ENCODE assay signal across 12 mouse cellular contexts in genomic region chr8:46851560-46851959, GRCm38 (mm10).
A peak's percentile ranks its signal among the peaks of the same experiment; 100 is the strongest.
DNase-seq lines count a peak whose midpoint lies in the region; ATAC-seq and TF ChIP-seq lines count a peak whose summit lies in the region.
"Had no signal": no experiment of that assay in that cellular context is flagged by ENCODE, and none has a peak within 500 bp of the region (broad histone marks: within the 10 kb centered on the region; RNA-seq: fewer than 3 reads in every experiment).

No protein-coding gene starts in this region.

- H3K9me3 ChIP-seq in lung, postnatal 0 days (ENCODE audit: low read length): no peaks in the 10 kb centered on the region
- no peaks in the 10 kb centered on the region for H3K9me3 ChIP-seq in kidney, postnatal 0 days (replicated peaks; ENCODE audit: low read length)
- no peaks in the 10 kb centered on the region for H3K9me3 ChIP-seq in neural tube, embryonic 15.5 days (replicated peaks)
- H3K9me3 ChIP-seq: limb, embryonic 12.5 days had no signal

- ATAC-seq in lung, postnatal 0 days: peak; percentile 45
- peak; percentile 45; the same call in 1 of the 2 replicates for ATAC-seq in kidney, postnatal 0 days (replicated peaks; ENCODE audit: low FRiP score, low read depth)
- ATAC-seq in neural tube, embryonic 15.5 days (ENCODE audit: low FRiP score): 0 out of 2 replicates have a peak, but pooled peaks have one; percentile 17
- no peak for ATAC-seq in CD4-positive, CD25-positive, alpha-beta regulatory T cell, adult 4 months
- ATAC-seq: hindbrain, embryonic 16.5 days had no signal

- H3K4me3 ChIP-seq in lung, postnatal 0 days (ENCODE audit: low read depth, low read length): no peak overlapping the region
- no peak overlapping the region for H3K4me3 ChIP-seq in lung, adult 2 months (replicated peaks; ENCODE audit: extremely low read depth, low read depth, low read length)
- H3K4me3 ChIP-seq in kidney, postnatal 0 days (replicated peaks; ENCODE audit: low read depth, low read length): no peak overlapping the region
- no peak overlapping the region for H3K4me3 ChIP-seq in neural tube, embryonic 15.5 days (replicated peaks)
- H3K4me3 ChIP-seq: limb, embryonic 12.5 days had no signal

- 55% methylated on average over 4 of the region's 4 CpGs for WGBS in lung, postnatal 0 days
- WGBS in lung, adult 2 months: 42% methylated on average over 4 of the region's 4 CpGs
- WGBS in kidney, postnatal 0 days: 27% methylated on average over 4 of the region's 4 CpGs
- 50% methylated on average over 4 of the region's 4 CpGs for whole genome bisulfite sequencing in neural tube, embryonic 15.5 days

- no peak overlapping the region for H3K4me2 ChIP-seq in lung, postnatal 0 days (replicated peaks; ENCODE audit: low read depth, low read length)
- H3K4me2 ChIP-seq in kidney, postnatal 0 days (ENCODE audit: low read length): no peak overlapping the region
- no peak overlapping the region for H3K4me2 ChIP-seq in neural tube, embryonic 15.5 days
- H3K4me2 ChIP-seq: limb, embryonic 12.5 days had no signal

- no peaks in the 10 kb centered on the region; the same call in 1 of the 2 replicates for H3K4me1 ChIP-seq in lung, postnatal 0 days (ENCODE audit: insufficient read depth, low read depth, low read length)
- peaks cover 22% of the 10 kb centered on the region for H3K4me1 ChIP-seq in lung, adult 2 months (ENCODE audit: control insufficient read depth, insufficient read depth, low read length)
- H3K4me1 ChIP-seq in kidney, postnatal 0 days (replicated peaks; ENCODE audit: insufficient read depth, low read length): peaks cover 6% of the 10 kb centered on the region; the same call in 1 of the 2 replicates
- peaks cover 5% of the 10 kb centered on the region; the same call in 1 of the 2 replicates for H3K4me1 ChIP-seq in neural tube, embryonic 15.5 days

- no peaks in the 10 kb centered on the region for H3K27me3 ChIP-seq in lung, postnatal 0 days (replicated peaks; ENCODE audit: insufficient read depth, low read length)
- H3K27me3 ChIP-seq in kidney, postnatal 0 days (ENCODE audit: insufficient read depth, low read length): no peaks in the 10 kb centered on the region
- H3K27me3 ChIP-seq in neural tube, embryonic 15.5 days (replicated peaks): no peaks in the 10 kb centered on the region
- H3K27me3 ChIP-seq: limb, embryonic 12.5 days had no signal

- peak; percentile 22 for DNase-seq in adrenal gland, adult 2 months
- no peak for DNase-seq in adrenal gland, postnatal 36 days
- peak; percentile 70 for DNase-seq in lung, postnatal 0 days (ENCODE audit: low spot score)
- DNase-seq in lung, adult 2 months: no peak
- DNase-seq in kidney, postnatal 0 days (ENCODE audit: low spot score): peak; percentile 89
- no peak for DNase-seq in gastrocnemius, postnatal 4 days (ENCODE audit: low spot score in 2 of 2)
- DNase-seq: cerebellum, adult 11 months; gastrocnemius, postnatal 25 days had no signal

- no peak for TF ChIP-seq POLR2A in lung, adult 2 months (IDR thresholded peaks at IDR 0.05; ENCODE audit: borderline replicate concordance, extremely low read depth, low read depth, low read length)

- no peak for TF ChIP-seq CTCF in lung, postnatal 0 days (IDR thresholded peaks at IDR 0.05)
- no peak for TF ChIP-seq CTCF in lung, adult 2 months (IDR thresholded peaks at IDR 0.05; ENCODE audit: insufficient read depth, low read length)
- no peak for TF ChIP-seq CTCF in kidney, postnatal 0 days (IDR thresholded peaks at IDR 0.05; ENCODE audit: low read depth)

- H3K9ac ChIP-seq in lung, postnatal 0 days (replicated peaks; ENCODE audit: low read depth): no peak overlapping the region
- H3K9ac ChIP-seq in kidney, postnatal 0 days (ENCODE audit: low read depth, low read length): no peak overlapping the region
- H3K9ac ChIP-seq in neural tube, embryonic 15.5 days (replicated peaks): no peak overlapping the region
- H3K9ac ChIP-seq: limb, embryonic 12.5 days had no signal

- TF ChIP-seq EP300 in lung, postnatal 0 days (IDR thresholded peaks at IDR 0.05): no peak

- H3K36me3 ChIP-seq in lung, postnatal 0 days (ENCODE audit: insufficient read depth, low read length): 0 out of 2 replicates have a peak, but pooled peaks cover 4% of the 10 kb centered on the region
- 0 out of 2 replicates have a peak, but pooled peaks cover 6% of the 10 kb centered on the region for H3K36me3 ChIP-seq in kidney, postnatal 0 days (ENCODE audit: insufficient read depth, low read length)
- no peaks in the 10 kb centered on the region for H3K36me3 ChIP-seq in neural tube, embryonic 15.5 days

- H3K27ac ChIP-seq in lung, postnatal 0 days (ENCODE audit: low read length): no peak overlapping the region
- H3K27ac ChIP-seq in kidney, postnatal 0 days: peak overlapping the region; percentile 40; the same call in 1 of the 2 replicates
- 0 out of 2 replicates have a peak overlapping the region, but pooled peaks have one; percentile 28 for H3K27ac ChIP-seq in neural tube, embryonic 15.5 days (replicated peaks)
- H3K27ac ChIP-seq: limb, embryonic 12.5 days had no signal

Comparison
In these comparisons a context has a peak if more than half of its experiments do, and no peak if none do; other contexts are left out.
1. DNase-seq: peak in adrenal gland, adult 2 months (single experiment), lung, postnatal 0 days (single experiment) and kidney, postnatal 0 days (single experiment); none in adrenal gland, postnatal 36 days (0 of 2), lung, adult 2 months (single experiment) and gastrocnemius, postnatal 4 days (0 of 2).